Mouse (Mus musculus) midbrain, embryonic 11.5 days (tissue): Measurements from ENCODE around the gene Olfr812. TPM values are rescaled to one million over a fixed set of nuclear protein-coding genes. Genes with fewer than 3 reads are reported as not detected.
"Not testable (repeated sequence)": the region's sequence is repeated elsewhere in the genome, so short reads cannot be mapped to it uniquely, and the experiment has no call there.

Source experiments
- ATAC-seq: fragments of 200-750 bp; cut with Nextera tagmentation; 2 replicates; pipeline ENCODE4 v1.8.0; 2017; ENCODE audit warnings: moderate TSS enrichment, moderate library complexity; ENCODE audit not compliant: low FRiP score
- DNase-seq: peaks from one replicate; pipeline ENCODE4 v3.0.0; 2015; ENCODE audit warnings: low spot score; ENCODE audit errors: missing footprints
- H3K27ac ChIP-seq: fragments of 300-500 bp; sonication (generic); 2 replicates; pipeline ENCODE4 v1.5.1; 2014; ENCODE audit warnings: low read depth, low read length
- H3K27me3 ChIP-seq: fragments of 300-500 bp; sonication (generic); 2 replicates; pipeline ENCODE4 v1.6.1; 2014; ENCODE audit warnings: mild to moderate bottlenecking, low read length, moderate library complexity, mixed read lengths; ENCODE audit not compliant: control insufficient read depth, insufficient read depth
- H3K36me3 ChIP-seq: fragments of 300-500 bp; sonication (generic); 2 replicates; pipeline ENCODE4 v1.6.1; 2014; ENCODE audit warnings: mild to moderate bottlenecking, low read length, moderate library complexity, mixed read lengths; ENCODE audit not compliant: control insufficient read depth, insufficient read depth
- H3K4me1 ChIP-seq: fragments of 300-500 bp; sonication (generic); 2 replicates; pipeline ENCODE4 v1.6.1; 2014; ENCODE audit warnings: low read length; ENCODE audit not compliant: control insufficient read depth, insufficient read depth
- H3K4me2 ChIP-seq: fragments of 300-500 bp; sonication (generic); 2 replicates; pipeline ENCODE4 v1.6.1; 2014; ENCODE audit warnings: mild to moderate bottlenecking, moderate library complexity
- H3K4me3 ChIP-seq: fragments of 300-500 bp; sonication (generic); 2 replicates; pipeline ENCODE4 v1.5.1; 2014; ENCODE audit warnings: low read depth, low read length
- H3K9ac ChIP-seq: fragments of 300-500 bp; sonication (generic); 2 replicates; pipeline ENCODE4 v1.6.1; 2014; ENCODE audit warnings: low read length
- H3K9me3 ChIP-seq: fragments of 300-500 bp; sonication (generic); 2 replicates; pipeline ENCODE4 v1.6.1; 2016; ENCODE audit warnings: low read length; ENCODE audit not compliant: control insufficient read depth
- WGBS: fragments of 180-500 bp; shearing (Covaris S2); extraction: QIAGEN DNeasy Blood & Tissue Kit; methylation state at CpG from one replicate; pipeline ENCODE4 v1.1.7; 2014; 5-methylcytosine and 5-hydroxymethylcytosine counted together
- polyA plus RNA-seq: library from polyadenylated mRNA; unstranded; fragments of >200 nt; fragmentation: Nextera tagmentation; extraction: Ambion mirVana; gene quantifications from 2 replicates; pipeline ENCODE4 v1.2.1, GENCODE M21; 2014

Olfr812 gene
- polyA plus RNA-seq, result not detected in 2 replicates

- DNase-seq (no peak), ATAC-seq (no peak)
- no peaks in the 10 kb centered on the region for H3K36me3 ChIP-seq
- H3K4me3 ChIP-seq, result no peak within 1 kb of the TSS
- no peaks in the 10 kb centered on the region for H3K9me3 ChIP-seq
- H3K27me3 ChIP-seq, result no peaks in the 10 kb centered on the region
- H3K9ac ChIP-seq, result no peak within 1 kb of the TSS
- H3K4me1 ChIP-seq, result no peaks in the 10 kb centered on the region
- WGBS, result 85% methylated on average over 1 of the region's 1 CpGs
- no peak within 1 kb of the TSS for H3K4me2 ChIP-seq
- no peak within 1 kb of the TSS for H3K27ac ChIP-seq
Observed at GRCm38 (mm10) chr10:129845994-129846393, at the start of gene Olfr812. Olfr812 (minus strand) TSS chr10:129846094.

GRCm38 (mm10) chr10:129885934-129886333, 40.0 kb upstream of the Olfr812 start:
- WGBS, result 86% methylated on average over 7 of the region's 7 CpGs
- H3K9ac ChIP-seq, result no peak overlapping the region
- H3K27me3 ChIP-seq, result no peaks in the 10 kb centered on the region
- H3K27ac ChIP-seq, result no peak overlapping the region
- H3K4me3 ChIP-seq, result no peak overlapping the region
- no peaks in the 10 kb centered on the region for H3K36me3 ChIP-seq
- ATAC-seq, result no peak
- no peak for DNase-seq
- no peaks in the 10 kb centered on the region for H3K4me1 ChIP-seq
- no peak overlapping the region for H3K4me2 ChIP-seq
- H3K9me3 ChIP-seq, result no peaks in the 10 kb centered on the region

GRCm38 (mm10) chr10:129885496-129885895, 39.6 kb upstream of the Olfr812 start:
- not testable (repeated sequence) for H3K36me3 ChIP-seq, H3K9ac ChIP-seq, H3K27ac ChIP-seq, H3K4me2 ChIP-seq, H3K27me3 ChIP-seq, H3K4me3 ChIP-seq, H3K4me1 ChIP-seq, H3K9me3 ChIP-seq, ATAC-seq, DNase-seq
- WGBS, result 89% methylated on average over 6 of the region's 6 CpGs

GRCm38 (mm10) chr10:129879751-129880150, 33.9 kb upstream of the Olfr812 start, which contains the start of gene Olfr814:
Olfr814 (minus strand) TSS chr10:129879851.
- not testable (repeated sequence) for ATAC-seq, H3K4me3 ChIP-seq
- WGBS, result no CpG with 5 or more reads among the region's 1 CpGs

GRCm38 (mm10) chr10:129855067-129855466, 9.2 kb upstream of the Olfr812 start, which contains the start of gene Olfr813:
Olfr813 (plus strand) TSS chr10:129855367.
- DNase-seq, result no peak
- H3K27ac ChIP-seq, result no peak within 1 kb of the TSS
- no peaks in the 10 kb centered on the region for H3K27me3 ChIP-seq
- H3K9ac ChIP-seq, result no peak within 1 kb of the TSS
- H3K4me2 ChIP-seq, result no peak within 1 kb of the TSS
- H3K4me1 ChIP-seq, result no peaks in the 10 kb centered on the region
- no peak within 1 kb of the TSS for H3K4me3 ChIP-seq
- no peak for ATAC-seq
- no peaks in the 10 kb centered on the region for H3K36me3 ChIP-seq
- H3K9me3 ChIP-seq, result no peaks in the 10 kb centered on the region

More at GRCm38 (mm10) chr10:129879751-129880150, 33.9 kb upstream of the Olfr812 start, which contains the start of gene Olfr814:
- not testable (repeated sequence) for H3K9ac ChIP-seq, H3K9me3 ChIP-seq, H3K36me3 ChIP-seq, H3K4me1 ChIP-seq, H3K27me3 ChIP-seq, DNase-seq, H3K27ac ChIP-seq, H3K4me2 ChIP-seq

GRCm38 (mm10) chr10:129847343-129847742, 1.4 kb upstream of the Olfr812 start:
- WGBS, result 42% methylated on average over 1 of the region's 1 CpGs
- Histone ChIP-seq H3K9me3 (no peaks in the 10 kb centered on the region), H3K4me3 (no peak overlapping the region), H3K4me2 (no peak overlapping the region), H3K9ac (no peak overlapping the region), H3K27ac (no peak overlapping the region), H3K36me3 (no peaks in the 10 kb centered on the region), H3K27me3 (no peaks in the 10 kb centered on the region), H3K4me1 (no peaks in the 10 kb centered on the region)
- DNase-seq (no peak), ATAC-seq (no peak)

GRCm38 (mm10) chr10:129804296-129804695, 41.6 kb downstream of the Olfr812 start, which contains the start of gene Olfr811:
Olfr811 (minus strand) TSS chr10:129804396.
- ATAC-seq, result no peak
- Histone ChIP-seq H3K9ac (no peak within 1 kb of the TSS), H3K4me2 (no peak within 1 kb of the TSS), H3K9me3 (no peaks in the 10 kb centered on the region), H3K4me1 (no peaks in the 10 kb centered on the region), H3K36me3 (no peaks in the 10 kb centered on the region), H3K4me3 (no peak within 1 kb of the TSS), H3K27ac (no peak within 1 kb of the TSS), H3K27me3 (no peaks in the 10 kb centered on the region)
- DNase-seq, result no peak
- WGBS, result 83% methylated on average over 4 of the region's 4 CpGs

- no peak within 1 kb of the TSS for H3K4me3 ChIP-seq
- H3K36me3 ChIP-seq, result no peaks in the 10 kb centered on the region
- no peak within 1 kb of the TSS for H3K27ac ChIP-seq
- no peak within 1 kb of the TSS for H3K4me2 ChIP-seq
- H3K9me3 ChIP-seq, result no peaks in the 10 kb centered on the region
- no peaks in the 10 kb centered on the region for H3K27me3 ChIP-seq
- no peak within 1 kb of the TSS for H3K9ac ChIP-seq
- no peak for DNase-seq
- no peaks in the 10 kb centered on the region for H3K4me1 ChIP-seq
- no peak for ATAC-seq
Observed at GRCm38 (mm10) chr10:129794817-129795216, 51.1 kb downstream of the Olfr812 start, which contains the start of gene Olfr810. Olfr810 (minus strand) TSS chr10:129794917.
